8 mouse cellular contexts compared by ENCODE assay signal in genomic region chr17:34894074-34894597, GRCm38 (mm10). TPM values are rescaled to one million over a fixed set of nuclear protein-coding genes. Genes with fewer than 3 reads are reported as not detected.
DNase-seq lines count a peak whose midpoint lies in the region; ATAC-seq and TF ChIP-seq lines count a peak whose summit lies in the region.

No protein-coding gene starts in this region.

- H3K27ac ChIP-seq in forebrain, embryonic 13.5 days: peak overlapping the region; percentile 91
- peak overlapping the region; percentile 80 for H3K27ac ChIP-seq in liver, embryonic 16.5 days (ENCODE audit: low read length)
- H3K27ac ChIP-seq in neural tube, embryonic 12.5 days: peak overlapping the region; percentile 84
- peak overlapping the region; percentile 80 for H3K27ac ChIP-seq in stomach, postnatal 0 days (replicated peaks)

- H3K9ac ChIP-seq in forebrain, embryonic 13.5 days: peak overlapping the region; percentile 96
- peak overlapping the region; percentile 75 for H3K9ac ChIP-seq in liver, embryonic 16.5 days (ENCODE audit: low read depth, low read length)
- H3K9ac ChIP-seq in neural tube, embryonic 12.5 days: peak overlapping the region; percentile 95
- H3K9ac ChIP-seq in stomach, postnatal 0 days (ENCODE audit: low read length): peak overlapping the region; percentile 79

- peak; percentile 49; the same call in 1 of the 2 replicates for TF ChIP-seq CTCF in stomach, postnatal 0 days (IDR thresholded peaks at IDR 0.05; ENCODE audit: low read depth)

- DNase-seq in ES-CJ7 (ENCODE audit: low read depth, low spot score): peak; percentile 94
- peak; percentile 94 to 96 for DNase-seq in heart, postnatal 10 days
- DNase-seq in kidney, postnatal 4 days: peak; percentile 95 to 97
- DNase-seq in stomach, postnatal 0 days (ENCODE audit: low spot score): peak; percentile 95

- ATAC-seq in cerebellum, adult (ENCODE audit: insufficient number of reproducible peaks, low FRiP score, low TSS enrichment): peak; percentile 72
- ATAC-seq in forebrain, embryonic 13.5 days: peak; percentile 87
- ATAC-seq in liver, embryonic 16.5 days (ENCODE audit: low read depth): peak; percentile 85
- peak; percentile 85 for ATAC-seq in neural tube, embryonic 12.5 days (ENCODE audit: low FRiP score, low read depth)
- ATAC-seq in stomach, postnatal 0 days (ENCODE audit: low FRiP score, low TSS enrichment): peak; percentile 88

- no peak for TF ChIP-seq EP300 in stomach, postnatal 0 days (optimal IDR thresholded peaks at IDR 0.05)

- peak overlapping the region; percentile 79 for H3K4me3 ChIP-seq in forebrain, embryonic 13.5 days
- peak overlapping the region; percentile 72 for H3K4me3 ChIP-seq in liver, embryonic 16.5 days (ENCODE audit: low read depth, low read length)
- peak overlapping the region; percentile 88 for H3K4me3 ChIP-seq in neural tube, embryonic 12.5 days
- H3K4me3 ChIP-seq in stomach, postnatal 0 days (ENCODE audit: low read depth, low read length): peak overlapping the region; percentile 75

- peaks cover 12% of the 10 kb centered on the region for H3K36me3 ChIP-seq in forebrain, embryonic 13.5 days (ENCODE audit: poor library complexity, severe bottlenecking)
- no peaks in the 10 kb centered on the region for H3K36me3 ChIP-seq in liver, embryonic 16.5 days (ENCODE audit: control insufficient read depth, insufficient read depth)
- peaks cover 8% of the 10 kb centered on the region; the same call in 1 of the 2 replicates for H3K36me3 ChIP-seq in neural tube, embryonic 12.5 days
- H3K36me3 ChIP-seq in stomach, postnatal 0 days (ENCODE audit: control insufficient read depth, insufficient read depth, low read length): no peaks in the 10 kb centered on the region

- intact Hi-C loops in heart, postnatal 10 days (cut with DNase I): no loop called here

- H3K9me3 ChIP-seq in forebrain, embryonic 13.5 days (replicated peaks): no peaks in the 10 kb centered on the region
- H3K9me3 ChIP-seq in liver, embryonic 16.5 days (replicated peaks; ENCODE audit: control insufficient read depth, low read length): no peaks in the 10 kb centered on the region
- H3K9me3 ChIP-seq in neural tube, embryonic 12.5 days: no peaks in the 10 kb centered on the region
- no peaks in the 10 kb centered on the region for H3K9me3 ChIP-seq in stomach, postnatal 0 days (ENCODE audit: control insufficient read depth, low read length)

- peaks cover 37% of the 10 kb centered on the region for H3K4me1 ChIP-seq in forebrain, embryonic 13.5 days
- peaks cover 38% of the 10 kb centered on the region for H3K4me1 ChIP-seq in liver, embryonic 16.5 days (ENCODE audit: control insufficient read depth, low read depth, low read length)
- H3K4me1 ChIP-seq in neural tube, embryonic 12.5 days: peaks cover 37% of the 10 kb centered on the region
- H3K4me1 ChIP-seq in stomach, postnatal 0 days (replicated peaks; ENCODE audit: control insufficient read depth, insufficient read depth): no peaks in the 10 kb centered on the region

- WGBS in forebrain, embryonic 13.5 days: 0% methylated on average over 24 of the region's 51 CpGs
- WGBS in liver, embryonic 16.5 days (ENCODE audit: insufficient replicate concordance): under 1% methylated on average over 29 of the region's 51 CpGs
- WGBS in neural tube, embryonic 12.5 days: under 1% methylated on average over 42 of the region's 51 CpGs
- WGBS in stomach, postnatal 0 days: under 1% methylated on average over 17 of the region's 51 CpGs

- H3K4me2 ChIP-seq in forebrain, embryonic 13.5 days: peak overlapping the region; percentile 82
- peak overlapping the region; percentile 98 for H3K4me2 ChIP-seq in liver, embryonic 16.5 days (ENCODE audit: low read depth, low read length)
- peak overlapping the region; percentile 98 for H3K4me2 ChIP-seq in neural tube, embryonic 12.5 days (replicated peaks)
- H3K4me2 ChIP-seq in stomach, postnatal 0 days (replicated peaks; ENCODE audit: low read depth): peak overlapping the region; percentile 91

- no peaks in the 10 kb centered on the region for H3K27me3 ChIP-seq in forebrain, embryonic 13.5 days
- no peaks in the 10 kb centered on the region for H3K27me3 ChIP-seq in liver, embryonic 16.5 days (ENCODE audit: control insufficient read depth, insufficient read depth, low read depth, low read length)
- H3K27me3 ChIP-seq in neural tube, embryonic 12.5 days (replicated peaks): no peaks in the 10 kb centered on the region
- no peaks in the 10 kb centered on the region for H3K27me3 ChIP-seq in stomach, postnatal 0 days (ENCODE audit: control insufficient read depth, insufficient read depth, low read length)

RNA-seq across cellular contexts. Expression of gene C2, which starts 3.9 kb away (rescaled TPM):
- polyA plus RNA-seq in forebrain, embryonic 13.5 days (2015; fragmentation: Nextera tagmentation; extraction: Ambion mirVana): 0.74 and 1.4 TPM in 2 replicates
- 1 to 10 TPM; 3.1 to 5.6 TPM for total RNA-seq in heart, postnatal 10 days (2021)
- polyA plus RNA-seq in liver, embryonic 16.5 days (2015; fragmentation: Nextera tagmentation; extraction: Ambion mirVana): 30.6 and 33.9 TPM in 2 replicates
- polyA plus RNA-seq in neural tube, embryonic 12.5 days (2016; fragmentation: Nextera tagmentation; extraction: Ambion mirVana): 1.0 and 1.5 TPM in 2 replicates
- 4.8 and 5.5 TPM in 2 replicates for polyA plus RNA-seq in stomach, postnatal 0 days (2015; fragmentation: Nextera tagmentation; extraction: Ambion mirVana)

RNA-seq across cellular contexts. Expression of gene Ehmt2, which starts 4.1 kb away (rescaled TPM):
- polyA plus RNA-seq in forebrain, embryonic 13.5 days (2015; fragmentation: Nextera tagmentation; extraction: Ambion mirVana): 97.9 and 107 TPM in 2 replicates
- 10 to 100 TPM; 52.4 to 58.2 TPM for total RNA-seq in heart, postnatal 10 days (2021)
- polyA plus RNA-seq in liver, embryonic 16.5 days (2015; fragmentation: Nextera tagmentation; extraction: Ambion mirVana): 12.4 and 15.2 TPM in 2 replicates
- 113 and 117 TPM in 2 replicates for polyA plus RNA-seq in neural tube, embryonic 12.5 days (2016; fragmentation: Nextera tagmentation; extraction: Ambion mirVana)
- polyA plus RNA-seq in stomach, postnatal 0 days (2015; fragmentation: Nextera tagmentation; extraction: Ambion mirVana): 23.8 and 26.2 TPM in 2 replicates

RNA-seq across cellular contexts. Expression of gene Gm20547, which starts 12.3 kb away (rescaled TPM):
- not detected in 2 replicates for polyA plus RNA-seq in forebrain, embryonic 13.5 days (2015; fragmentation: Nextera tagmentation; extraction: Ambion mirVana)
- not detected for total RNA-seq in heart, postnatal 10 days (2021)
- polyA plus RNA-seq in liver, embryonic 16.5 days (2015; fragmentation: Nextera tagmentation; extraction: Ambion mirVana): not detected in 2 replicates
- not detected in 2 replicates for polyA plus RNA-seq in neural tube, embryonic 12.5 days (2016; fragmentation: Nextera tagmentation; extraction: Ambion mirVana)
- polyA plus RNA-seq in stomach, postnatal 0 days (2015; fragmentation: Nextera tagmentation; extraction: Ambion mirVana): not detected in 2 replicates

RNA-seq across cellular contexts. Expression of gene Zbtb12, which starts 14.9 kb away (rescaled TPM):
- 7.8 and 9.7 TPM in 2 replicates for polyA plus RNA-seq in forebrain, embryonic 13.5 days (2015; fragmentation: Nextera tagmentation; extraction: Ambion mirVana)
- total RNA-seq in heart, postnatal 10 days (2021): 1 to 10 TPM; 5.5 to 9.3 TPM
- polyA plus RNA-seq in liver, embryonic 16.5 days (2015; fragmentation: Nextera tagmentation; extraction: Ambion mirVana): 0.26 and 0.37 TPM in 2 replicates
- polyA plus RNA-seq in neural tube, embryonic 12.5 days (2016; fragmentation: Nextera tagmentation; extraction: Ambion mirVana): 11.5 and 12.0 TPM in 2 replicates
- polyA plus RNA-seq in stomach, postnatal 0 days (2015; fragmentation: Nextera tagmentation; extraction: Ambion mirVana): 0.59 and 0.62 TPM in 2 replicates

RNA-seq across cellular contexts. Expression of gene Slc44a4, which starts 20.1 kb away (rescaled TPM):
- polyA plus RNA-seq in forebrain, embryonic 13.5 days (2015; fragmentation: Nextera tagmentation; extraction: Ambion mirVana): not detected in 2 replicates
- total RNA-seq in heart, postnatal 10 days (2021): not detected
- polyA plus RNA-seq in liver, embryonic 16.5 days (2015; fragmentation: Nextera tagmentation; extraction: Ambion mirVana): 2.6 and 3.6 TPM in 2 replicates
- not detected in 2 replicates for polyA plus RNA-seq in neural tube, embryonic 12.5 days (2016; fragmentation: Nextera tagmentation; extraction: Ambion mirVana)
- 31.2 and 33.1 TPM in 2 replicates for polyA plus RNA-seq in stomach, postnatal 0 days (2015; fragmentation: Nextera tagmentation; extraction: Ambion mirVana)

Comparison
In these comparisons a context has a peak if more than half of its experiments do, and no peak if none do; other contexts are left out.
1. Peak in every context shown above with its lines: DNase-seq, ATAC-seq, H3K4me3 ChIP-seq and H3K27ac ChIP-seq.